Mouse (Mus musculus): ENCODE measurements at regions not wholly inside any gene's neighbourhood (a gene's known extent, or its start where the extent isn't known, plus 50 kb on each side); places are given as distances from the start of the nearest gene placed in this dataset.
"Not testable (repeated sequence)": the region's sequence is repeated elsewhere in the genome, so short reads cannot be mapped to it uniquely, and the experiment has no call there.

DNA sequence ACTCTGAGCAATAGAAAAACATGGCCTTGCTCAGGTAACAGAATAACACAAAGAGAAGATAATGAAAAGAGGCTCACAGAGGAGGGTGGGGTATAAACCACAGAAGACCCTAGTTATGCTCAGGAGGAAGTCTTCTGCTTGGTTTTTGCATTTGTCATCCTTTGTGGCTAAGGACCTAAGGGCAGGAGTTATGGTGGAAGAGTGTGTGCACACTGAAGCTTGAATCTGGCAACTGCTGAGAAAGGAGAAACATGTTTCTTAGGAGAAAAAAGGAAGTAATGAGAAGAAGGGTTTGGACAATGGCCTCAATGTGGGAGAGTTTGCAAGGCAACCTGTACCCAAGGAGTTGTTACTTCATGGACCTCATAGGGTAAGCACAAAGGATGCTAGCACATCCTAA, 106.8 kb upstream of the Nyap2 start:
- no peak for DNase-seq (ENCODE audit: low spot score in 2 of 2)

DNA sequence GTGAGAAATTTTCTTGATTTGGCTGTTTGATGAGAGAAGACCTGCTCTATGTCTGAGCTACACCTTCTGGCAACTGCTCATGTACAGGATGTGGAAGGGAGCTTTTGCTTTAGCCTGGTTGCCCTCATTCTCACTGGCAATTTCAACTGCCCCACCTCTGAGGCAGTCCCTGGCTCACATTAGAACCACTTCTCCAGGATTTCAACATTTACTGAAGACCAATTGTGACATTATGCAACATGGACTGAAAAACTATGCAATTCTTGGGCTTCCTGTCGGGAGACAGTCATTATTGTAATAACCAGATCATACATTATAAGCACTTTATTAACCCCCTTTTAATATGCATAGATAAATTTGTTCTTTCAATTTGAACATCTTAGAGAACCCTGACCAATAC, 107.6 kb upstream of the Nyap2 start:
- no peak for DNase-seq (ENCODE audit: low spot score in 2 of 2)

DNA sequence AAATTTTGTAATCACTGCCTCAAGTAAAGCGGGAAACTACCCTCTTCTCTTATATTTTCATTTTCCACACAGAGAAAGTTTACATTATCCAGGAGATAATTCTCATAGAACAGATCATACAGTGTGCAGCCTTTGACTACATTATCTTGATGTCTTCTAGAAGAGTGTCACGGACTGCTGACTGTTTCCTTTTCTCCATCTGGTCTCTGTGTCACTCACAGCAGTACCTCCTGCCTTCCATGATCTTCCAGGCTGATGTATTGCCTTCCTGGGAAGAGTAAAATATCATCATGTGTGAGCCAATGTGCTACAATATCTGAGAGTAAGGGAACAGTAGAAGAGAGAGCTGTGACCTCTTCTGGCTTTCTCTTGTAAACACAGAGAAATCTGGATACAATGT, 111.0 kb upstream of the Nyap2 start:
- no peak for DNase-seq (ENCODE audit: low spot score in 2 of 2)

DNA sequence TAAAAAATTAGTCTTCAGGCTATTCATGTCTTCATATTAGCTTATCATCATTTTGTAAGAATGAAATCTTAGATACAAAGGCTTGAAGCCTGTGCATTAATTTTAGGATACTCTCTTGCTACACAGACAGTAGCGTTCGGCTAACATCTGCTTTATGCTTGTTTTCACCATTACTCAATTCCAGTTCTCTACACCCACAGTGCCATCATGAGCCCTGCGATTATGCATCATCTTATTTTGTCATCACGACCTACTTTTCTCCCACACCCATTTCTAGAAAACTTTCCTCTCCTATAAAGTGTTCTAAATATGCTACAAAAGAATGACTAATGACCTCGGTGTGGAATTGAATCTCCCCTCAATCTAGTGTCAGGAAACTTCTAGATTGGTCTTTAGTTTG, 112.4 kb upstream of the Nyap2 start:
- DNase-seq (ENCODE audit: low spot score in 2 of 2): no peak

DNA sequence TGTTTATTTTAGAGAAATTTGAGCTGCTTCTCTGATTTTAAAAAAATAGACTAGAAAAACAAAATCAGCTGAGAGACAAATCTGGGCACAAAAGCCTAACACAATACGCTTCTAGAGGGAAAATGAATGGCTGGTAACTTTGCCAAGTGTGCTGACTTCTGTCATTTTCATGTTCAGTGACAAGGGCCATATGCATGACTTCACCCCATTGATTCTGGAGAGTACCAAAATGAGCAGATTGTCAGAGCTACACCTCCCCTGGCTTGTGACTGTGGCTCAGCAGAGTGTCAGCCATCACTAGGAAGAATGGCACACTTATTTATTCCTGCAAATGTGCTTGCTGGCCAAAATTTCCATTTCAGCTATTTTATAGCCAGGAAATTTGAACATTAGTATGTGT, 112.9 kb upstream of the Nyap2 start:
- DNase-seq (ENCODE audit: low spot score in 2 of 2): peak; percentile 20 to 24

DNA sequence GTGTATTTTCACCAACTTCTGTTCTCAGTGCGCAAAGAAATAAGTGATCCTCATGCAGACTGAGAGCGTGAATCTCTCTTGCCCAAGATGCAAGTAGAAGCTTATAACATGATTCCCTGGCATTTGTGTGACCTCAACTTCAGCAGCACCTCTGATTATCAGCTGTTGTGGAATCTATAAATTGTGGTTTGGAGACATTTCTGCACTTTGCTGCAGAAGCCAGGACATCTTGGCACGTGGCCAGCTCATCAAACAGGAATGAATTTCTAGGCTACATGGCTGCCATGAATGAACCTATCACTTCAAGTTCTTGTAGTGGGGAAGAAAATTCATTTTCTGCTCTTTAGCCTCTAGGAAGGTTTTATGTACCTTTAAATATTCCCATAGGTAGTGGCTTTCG, 126.3 kb upstream of the Nyap2 start:
- no peak for DNase-seq (ENCODE audit: low spot score in 2 of 2)

DNA sequence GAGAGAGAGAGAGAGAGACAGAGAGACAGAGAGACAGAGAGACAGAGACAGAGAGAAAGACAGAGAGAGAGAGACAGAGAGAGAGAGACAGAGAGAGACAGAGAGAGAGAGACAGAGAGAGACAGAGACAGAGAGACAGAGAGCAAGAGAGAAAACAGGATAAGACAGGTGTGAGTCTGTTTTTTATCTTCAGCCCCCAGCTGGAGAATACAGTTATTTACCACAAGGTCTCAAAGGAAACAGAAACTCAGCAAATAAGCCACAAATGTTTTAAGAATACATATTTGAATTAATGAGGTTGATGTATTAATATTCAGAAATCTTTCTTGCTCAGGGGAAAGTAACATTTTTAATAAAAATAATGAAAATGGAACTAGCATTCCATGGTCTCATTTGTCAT, 130.7 kb upstream of the Nyap2 start:
- DNase-seq (ENCODE audit: low spot score in 2 of 2): not testable (repeated sequence)

DNA sequence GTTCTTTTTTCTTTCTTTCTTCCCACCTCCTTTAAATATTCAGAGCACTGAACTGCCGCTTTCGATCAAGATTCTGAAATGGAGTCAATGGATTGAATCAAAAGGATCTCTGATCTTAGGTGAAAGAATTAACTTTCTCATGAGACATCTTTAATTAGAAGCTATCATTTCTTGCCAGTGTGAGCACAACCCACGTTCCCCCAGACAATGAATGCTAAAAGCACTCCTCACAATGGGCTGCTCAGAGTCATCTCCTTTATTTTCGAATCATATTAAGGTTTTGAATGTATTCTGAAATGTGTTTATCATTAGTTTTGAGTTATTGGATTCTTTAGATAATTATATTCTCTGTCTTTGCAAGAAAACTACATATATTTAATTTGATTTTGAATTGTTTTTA, 137.4 kb upstream of the Nyap2 start:
- DNase-seq (ENCODE audit: low spot score in 2 of 2): no peak

DNA sequence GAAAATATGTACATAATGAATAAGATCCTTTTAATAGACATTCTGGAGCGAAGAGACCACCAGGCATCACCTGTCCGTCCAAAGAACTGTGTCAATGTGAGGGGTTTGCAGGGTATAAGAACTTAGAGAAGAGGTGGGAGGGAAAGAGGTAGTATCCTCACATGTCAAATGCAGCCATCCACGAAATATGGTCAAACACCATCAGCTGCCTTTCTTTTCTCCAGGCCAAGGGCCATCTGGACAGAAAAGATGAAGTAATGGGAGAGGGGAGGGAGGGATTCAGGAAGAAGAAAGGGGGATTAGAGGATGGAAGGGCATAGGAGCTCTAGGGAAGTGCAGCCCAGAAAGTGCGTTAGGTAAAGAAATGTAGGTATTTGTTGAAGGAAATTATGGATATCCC, 141.0 kb upstream of the Dock10 start:
- no peak for DNase-seq (ENCODE audit: low spot score in 2 of 2)

DNA sequence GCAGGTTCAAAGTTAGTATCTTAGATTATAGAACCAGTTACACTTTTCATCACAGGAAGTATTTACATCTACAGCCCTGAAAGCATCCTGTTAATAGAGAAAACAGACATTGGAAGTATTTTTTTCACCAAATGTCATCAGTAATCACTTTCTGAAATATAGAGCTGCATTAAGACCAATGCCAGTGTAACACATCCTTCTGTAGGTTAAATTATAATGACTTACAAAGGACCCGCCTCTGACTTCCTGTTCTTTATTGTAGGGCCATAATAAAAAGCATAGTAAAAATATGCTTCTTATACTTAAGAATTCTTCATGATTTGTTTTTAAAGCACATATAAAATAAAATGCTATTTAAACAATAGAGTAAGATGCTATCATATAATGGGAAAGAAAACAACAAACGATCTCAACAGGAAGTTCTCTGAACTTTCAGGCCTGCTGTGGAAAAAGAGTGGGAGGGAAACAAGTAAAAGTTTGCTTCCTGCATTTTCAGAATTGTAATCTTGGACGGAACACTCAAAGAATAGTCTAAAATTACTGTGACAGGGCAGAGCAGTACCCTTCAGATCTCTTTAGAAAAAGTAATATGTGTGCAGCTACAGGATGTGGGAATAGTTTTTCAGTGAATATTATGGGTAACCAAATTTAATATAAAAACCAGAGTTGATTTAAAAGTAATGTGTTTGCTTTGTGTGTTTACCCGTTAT, 116.0 kb upstream of the Dock10 start:
- DNase-seq (ENCODE audit: low spot score in 2 of 2): no peak

DNA sequence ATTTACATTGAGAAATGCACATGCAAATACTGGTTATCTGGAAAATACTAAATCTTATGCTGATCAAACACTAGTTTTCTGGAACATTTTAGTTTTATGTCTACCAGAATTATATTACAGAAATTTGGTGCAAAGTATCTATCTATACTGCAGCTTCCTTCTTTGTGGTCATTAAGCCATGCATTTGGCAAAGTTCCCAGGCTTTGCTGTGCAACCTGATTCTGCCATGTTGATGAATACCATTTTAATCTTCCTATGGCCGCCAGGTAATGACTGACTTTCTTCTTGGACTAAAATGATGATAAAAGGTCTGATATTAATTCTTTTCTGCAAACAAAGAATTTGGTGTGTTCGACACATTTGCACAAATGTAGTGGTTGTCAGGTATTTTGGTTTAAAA, 115.3 kb upstream of the Dock10 start:
- no peak for DNase-seq (ENCODE audit: low spot score in 2 of 2)

DNA sequence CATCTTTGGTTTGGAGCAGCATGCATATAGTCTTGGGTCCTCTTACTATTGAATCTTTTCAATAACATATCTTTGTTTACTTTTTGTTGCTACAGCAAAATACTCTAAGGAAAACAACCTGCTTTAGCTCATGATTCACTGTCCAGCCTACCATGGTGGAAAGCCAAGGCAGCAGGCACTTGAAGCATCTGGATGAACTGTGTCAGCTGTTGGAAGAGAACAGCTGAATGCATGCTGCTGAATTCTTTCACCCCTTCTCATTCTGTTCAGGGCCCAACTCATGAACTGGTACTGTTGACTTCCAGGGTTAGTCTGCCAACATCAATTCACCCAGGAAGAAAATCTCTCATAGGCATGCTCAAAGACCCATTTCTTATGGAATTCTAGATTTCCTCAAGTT, 110.5 kb upstream of the Dock10 start:
- no peak for DNase-seq (ENCODE audit: low spot score in 2 of 2)

DNA sequence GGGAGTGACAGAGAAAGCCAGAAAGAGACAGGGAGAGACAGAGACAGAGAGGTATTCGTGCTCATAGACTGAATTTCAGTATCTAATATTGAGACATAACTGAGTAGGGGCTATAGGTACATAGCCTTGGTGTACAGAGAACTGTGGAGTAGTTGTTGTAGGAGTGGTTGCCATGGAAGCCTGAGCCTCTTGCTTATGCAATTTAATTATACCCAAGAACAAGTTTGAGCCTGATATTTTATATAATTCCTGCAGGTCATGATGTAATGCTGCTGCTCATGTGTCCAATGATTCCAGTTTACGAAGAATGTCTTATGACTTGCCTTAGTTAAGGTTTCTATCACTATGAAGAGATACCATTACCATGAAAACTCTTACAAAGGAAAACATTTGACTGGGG, 98.7 kb upstream of the Dock10 start:
- no peak for DNase-seq (ENCODE audit: low spot score in 2 of 2)

DNA sequence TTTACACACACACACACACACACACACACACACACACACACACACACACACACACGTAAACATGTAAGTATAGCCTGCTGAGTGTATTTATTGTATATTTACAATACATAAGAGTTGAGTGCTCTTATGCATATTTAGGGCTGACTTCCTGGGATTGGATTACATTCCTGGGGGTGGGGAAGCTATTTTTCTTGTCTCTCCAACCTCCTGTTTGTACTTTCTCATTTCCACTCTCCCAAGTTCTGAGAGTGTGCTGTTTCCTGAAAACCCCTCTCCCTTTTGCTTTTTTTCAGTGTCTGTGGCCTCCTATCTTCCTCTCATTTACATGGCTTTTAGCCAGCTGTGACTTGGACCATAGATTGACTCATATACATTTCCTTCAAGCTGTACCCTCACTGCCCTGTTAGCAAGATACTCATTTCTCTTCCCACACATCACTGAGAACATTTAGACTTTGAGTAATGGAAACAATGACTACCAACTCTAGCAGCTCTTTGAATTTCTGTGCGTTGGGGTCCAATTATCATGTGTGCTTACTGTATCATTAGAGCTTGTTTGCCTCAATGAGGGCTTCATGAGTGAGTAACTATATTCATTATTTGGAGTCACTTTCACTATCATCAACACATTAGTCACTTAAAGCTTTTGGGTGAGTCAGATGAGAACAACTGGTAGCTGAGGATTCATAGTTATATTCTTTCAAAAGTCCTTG, 96.8 kb upstream of the Dock10 start:
- no peak for DNase-seq (ENCODE audit: low spot score in 2 of 2)

DNA sequence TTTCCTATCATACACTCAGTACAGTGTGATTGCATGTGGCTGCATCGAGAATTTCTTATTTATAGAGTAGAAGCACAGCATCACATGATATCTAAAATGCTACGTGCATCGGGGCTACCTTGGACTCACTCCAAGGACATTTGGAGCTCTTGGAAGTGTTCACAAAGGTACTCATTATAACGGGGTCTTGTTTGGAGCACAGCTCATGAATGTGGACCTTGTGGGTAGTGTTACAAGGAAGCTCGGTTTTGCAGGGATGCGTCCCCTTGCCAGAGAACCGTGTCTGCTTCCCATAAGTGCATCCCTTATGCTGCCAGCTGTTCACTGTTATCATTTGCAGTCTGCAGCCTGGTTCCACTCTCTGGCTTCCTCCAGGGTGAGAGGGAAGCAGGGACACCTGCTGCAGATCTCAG, 96.0 kb upstream of the Dock10 start:
- peak; percentile 64 to 71 for DNase-seq (ENCODE audit: low spot score in 2 of 2)

DNA sequence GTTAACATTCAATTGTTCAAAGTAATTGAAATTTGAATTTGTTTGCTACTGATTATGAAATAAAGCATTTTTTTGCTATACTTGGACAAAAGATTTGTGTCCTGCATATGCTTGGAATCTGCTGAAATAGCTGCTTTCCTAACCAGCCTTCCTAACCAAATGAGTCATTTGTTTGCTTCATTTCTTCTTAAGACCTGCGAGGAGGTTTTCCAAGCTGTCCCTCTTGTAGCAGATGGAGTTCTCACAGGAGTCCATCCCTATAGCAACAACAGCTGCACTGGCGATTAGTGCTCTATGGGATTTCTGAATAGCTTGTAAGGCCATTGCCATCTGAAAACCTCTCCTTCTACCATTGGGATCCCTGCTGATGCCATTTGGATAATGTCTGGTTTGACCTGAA, 94.4 kb upstream of the Dock10 start:
- DNase-seq (ENCODE audit: low spot score in 2 of 2): peak; percentile 8 to 22

DNA sequence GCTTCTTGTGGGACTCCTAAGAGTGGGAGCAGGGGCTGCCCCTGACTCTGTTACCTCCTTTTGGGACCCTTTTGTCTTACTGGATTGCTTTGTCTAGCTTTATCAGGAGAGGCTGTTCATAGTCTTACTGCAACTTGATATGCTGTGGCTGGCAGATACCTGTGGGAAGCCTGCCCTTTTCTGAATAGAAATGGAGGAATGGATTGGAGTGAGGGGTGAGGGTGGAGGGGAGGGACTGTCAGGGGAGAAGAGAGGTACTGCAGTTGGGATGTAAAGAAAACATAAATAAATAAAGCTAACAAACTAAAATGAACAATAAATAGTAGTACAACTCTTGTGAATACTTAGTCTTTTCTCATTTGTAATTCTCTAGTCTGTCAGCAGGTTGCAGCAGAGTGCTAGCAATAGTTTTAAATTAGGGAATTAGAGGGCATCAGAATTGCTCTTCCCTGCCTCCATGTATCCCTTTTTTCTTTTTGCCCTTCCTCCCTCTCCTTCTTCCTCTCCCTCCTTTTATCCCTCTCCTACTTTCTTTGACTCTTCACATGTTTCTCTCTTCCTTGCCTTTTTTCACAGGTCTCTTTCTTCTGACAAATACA, 72.0 kb upstream of the Dock10 start:
- DNase-seq (ENCODE audit: low spot score in 2 of 2): no peak

DNA sequence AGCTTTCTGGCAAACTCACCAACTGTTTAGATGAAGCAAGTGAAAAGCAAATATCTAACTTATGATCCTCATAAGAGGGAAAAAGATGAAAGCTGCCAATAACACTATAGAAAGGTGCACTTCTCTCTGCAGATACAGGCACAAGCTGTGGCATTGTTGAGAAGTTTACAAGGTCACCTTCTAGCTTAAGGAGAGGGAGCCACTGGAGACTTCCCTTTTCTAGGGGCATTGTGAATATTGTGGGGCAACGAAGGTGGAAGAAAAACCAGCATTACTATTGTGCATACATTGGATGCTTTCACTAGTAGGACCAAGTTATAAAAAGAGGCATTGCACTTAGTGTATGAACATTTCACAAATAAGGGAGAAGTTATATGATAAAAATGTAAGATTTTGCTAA, 68.1 kb upstream of the Dock10 start:
- DNase-seq (ENCODE audit: low spot score in 2 of 2): no peak

DNA sequence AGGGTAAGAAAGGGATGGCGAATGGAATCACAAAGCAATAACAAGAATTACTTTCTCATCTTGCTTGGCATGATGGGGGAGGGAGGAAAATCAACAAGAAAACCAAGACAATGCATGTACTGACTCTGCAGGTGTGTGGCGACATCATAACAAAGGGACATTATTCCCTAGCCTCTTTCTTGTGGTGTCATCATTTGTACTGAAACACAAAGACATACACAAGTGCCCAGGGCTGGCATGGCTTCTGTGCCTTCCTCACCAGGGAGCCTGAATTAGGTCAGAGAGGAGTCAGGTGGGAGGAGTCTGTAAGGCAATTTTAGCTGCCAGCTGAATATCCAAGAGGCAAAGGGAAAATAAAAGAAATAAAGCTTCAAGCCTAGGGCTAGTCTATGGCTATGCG, 65.6 kb upstream of the Dock10 start:
- DNase-seq (ENCODE audit: low spot score in 2 of 2): peak; percentile 28 to 40

DNA sequence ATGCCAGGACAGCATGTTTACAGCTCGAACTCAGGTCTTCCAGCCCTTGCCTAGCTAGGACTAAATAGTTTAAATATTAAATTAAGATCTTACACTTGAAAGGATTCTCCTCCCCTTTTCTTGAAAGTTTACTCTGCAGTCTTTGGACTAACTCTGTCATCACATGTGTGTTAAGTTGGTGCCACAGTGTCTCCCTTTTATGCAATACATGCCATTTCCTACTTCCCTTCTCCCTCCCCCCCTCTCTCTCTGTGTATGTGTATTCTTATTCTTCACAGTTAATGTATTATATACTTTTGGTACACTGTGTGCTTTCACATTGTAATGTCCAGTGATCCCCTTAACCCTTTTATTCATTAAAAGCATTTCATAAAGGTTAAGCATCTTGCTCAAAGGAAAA, 63.9 kb upstream of the Dock10 start:
- no peak for DNase-seq (ENCODE audit: low spot score in 2 of 2)

DNA sequence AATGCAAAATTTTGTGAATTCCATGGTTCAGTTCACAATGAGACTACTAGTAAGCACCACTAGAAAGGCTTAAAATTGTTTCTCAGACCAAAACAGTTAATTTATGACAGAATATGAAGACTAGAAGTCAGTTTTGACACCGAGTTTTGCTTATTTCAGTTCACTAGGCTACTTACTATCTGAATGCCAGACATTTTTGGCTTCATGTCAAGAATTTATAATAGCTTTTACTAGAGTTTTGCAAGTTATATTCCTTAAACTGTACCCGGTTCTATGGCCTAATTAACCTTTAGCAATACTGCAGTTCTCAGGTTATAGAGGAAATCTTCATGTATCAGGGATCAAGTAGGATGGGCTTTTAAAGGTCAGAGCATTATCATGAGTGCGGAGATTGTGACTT, 54.6 kb upstream of the Dock10 start:
- no peak for DNase-seq (ENCODE audit: low spot score in 2 of 2)

Measured in layer of hippocampus, adult 8-10 months (tissue).